Mouse (Mus musculus) liver, embryonic 12.5 days (tissue): ENCODE measurements around the gene Ndufb4. TPM values are rescaled to one million over a fixed set of nuclear protein-coding genes. Genes with fewer than 3 reads are reported as not detected.

ENCODE experiments used
- ATAC-seq: fragments of 200-750 bp; cut with Nextera tagmentation; 2 replicates; pipeline ENCODE4 v1.8.0; 2017; ENCODE audit warnings: moderate number of reproducible peaks, mild to moderate bottlenecking, moderate library complexity
- H3K27ac ChIP-seq: fragments of 300-500 bp; sonication (generic); 2 replicates; pipeline ENCODE4 v1.5.1; 2016; ENCODE audit warnings: mild to moderate bottlenecking
- H3K27me3 ChIP-seq: fragments of 300-500 bp; sonication (generic); replicated peaks from 2 replicates; pipeline ENCODE4 v1.6.1; 2016; ENCODE audit warnings: mild to moderate bottlenecking, moderate library complexity
- H3K36me3 ChIP-seq: fragments of 300-500 bp; sonication (generic); 2 replicates; pipeline ENCODE4 v1.6.1; 2016; ENCODE audit warnings: mild to moderate bottlenecking, moderate library complexity
- H3K4me1 ChIP-seq: fragments of 300-500 bp; sonication (generic); 2 replicates; pipeline ENCODE4 v1.6.1; 2016
- H3K4me2 ChIP-seq: fragments of 300-500 bp; sonication (generic); 2 replicates; pipeline ENCODE4 v1.6.1; 2016; ENCODE audit warnings: mild to moderate bottlenecking, moderate library complexity
- H3K4me3 ChIP-seq: fragments of 300-500 bp; sonication (generic); 2 replicates; pipeline ENCODE4 v1.5.1; 2016; ENCODE audit warnings: mild to moderate bottlenecking, moderate library complexity
- H3K9ac ChIP-seq: fragments of 300-500 bp; sonication (generic); 2 replicates; pipeline ENCODE4 v1.6.1; 2016; ENCODE audit warnings: mild to moderate bottlenecking, moderate library complexity
- H3K9me3 ChIP-seq: fragments of 300-500 bp; sonication (generic); replicated peaks from 2 replicates; pipeline ENCODE4 v1.6.1; 2016; ENCODE audit warnings: mild to moderate bottlenecking, moderate library complexity
- WGBS: fragments of 180-500 bp; shearing (Covaris S2); methylation state at CpG from one replicate; pipeline ENCODE4 v1.1.7; 2016; ENCODE audit not compliant: insufficient replicate concordance; 5-methylcytosine and 5-hydroxymethylcytosine counted together
- polyA plus RNA-seq: library from polyadenylated mRNA; unstranded; fragments of >200 nt; fragmentation: Nextera tagmentation; extraction: Ambion mirVana; gene quantifications from 2 replicates; pipeline ENCODE4 v1.2.1, GENCODE M21; 2016

Ndufb4 gene
- polyA plus RNA-seq, 1 experiment from 2014 or later, result 56.6 TPM

- Histone ChIP-seq H3K36me3 (no peaks in the 10 kb centered on the region), H3K9ac (peak overlapping the region; percentile 43; the same call in 1 of the 2 replicates), H3K27me3 (peaks cover 4% of the 10 kb centered on the region; the same call in 1 of the 2 replicates), H3K4me3 (peak overlapping the region; percentile 27), H3K4me1 (peaks cover 58% of the 10 kb centered on the region), H3K27ac (peak overlapping the region; percentile 29; the same call in 1 of the 2 replicates), H3K4me2 (peak overlapping the region; percentile 59), H3K9me3 (no peaks in the 10 kb centered on the region)
- 27% methylated on average over 12 of the region's 12 CpGs for WGBS
- peak; percentile 29 for ATAC-seq
Measured at GRCm38 (mm10) chr16:37686834-37687233, 32.6 kb upstream of the Ndufb4 start.

GRCm38 (mm10) chr16:37685946-37686600, 31.8 kb upstream of the Ndufb4 start:
- no peak overlapping the region for H3K27ac ChIP-seq
- 68% methylated on average over 6 of the region's 6 CpGs for WGBS
- no peaks in the 10 kb centered on the region for H3K36me3 ChIP-seq
- H3K4me2 ChIP-seq, result no peak overlapping the region
- H3K9ac ChIP-seq, result 0 out of 2 replicates have a peak overlapping the region, but pooled peaks have one; percentile 5
- H3K4me1 ChIP-seq, result peaks cover 59% of the 10 kb centered on the region
- H3K27me3 ChIP-seq, result peaks cover 4% of the 10 kb centered on the region; the same call in 1 of the 2 replicates
- no peak overlapping the region for H3K4me3 ChIP-seq
- ATAC-seq, result no peak
- no peaks in the 10 kb centered on the region for H3K9me3 ChIP-seq

- ATAC-seq, result 0 out of 2 replicates have a peak, but pooled peaks have one; percentile 22
- peak overlapping the region; percentile 83 for H3K4me2 ChIP-seq
- peak overlapping the region; percentile 51 for H3K4me3 ChIP-seq
- 3% methylated on average over 25 of the region's 25 CpGs for WGBS
- H3K9ac ChIP-seq, result peak overlapping the region; percentile 63
- H3K27me3 ChIP-seq, result peaks cover 4% of the 10 kb centered on the region; the same call in 1 of the 2 replicates
- H3K9me3 ChIP-seq, result no peaks in the 10 kb centered on the region
- H3K27ac ChIP-seq, result peak overlapping the region; percentile 40; the same call in 1 of the 2 replicates
- H3K36me3 ChIP-seq, result no peaks in the 10 kb centered on the region
- peaks cover 59% of the 10 kb centered on the region for H3K4me1 ChIP-seq
Measured at GRCm38 (mm10) chr16:37684634-37685441, 30.6 kb upstream of the Ndufb4 start.

- Histone ChIP-seq H3K9ac (peak overlapping the region; percentile 63), H3K4me2 (peak overlapping the region; percentile 83), H3K4me1 (peaks cover 55% of the 10 kb centered on the region), H3K27me3 (peaks cover 4% of the 10 kb centered on the region; the same call in 1 of the 2 replicates), H3K9me3 (no peaks in the 10 kb centered on the region), H3K4me3 (peak overlapping the region; percentile 51), H3K27ac (peak overlapping the region; percentile 40; the same call in 1 of the 2 replicates), H3K36me3 (no peaks in the 10 kb centered on the region)
- ATAC-seq, result no peak
- 12% methylated on average over 8 of the region's 8 CpGs for WGBS
Measured at GRCm38 (mm10) chr16:37684259-37684633, 30.0 kb upstream of the Ndufb4 start.

DNA sequence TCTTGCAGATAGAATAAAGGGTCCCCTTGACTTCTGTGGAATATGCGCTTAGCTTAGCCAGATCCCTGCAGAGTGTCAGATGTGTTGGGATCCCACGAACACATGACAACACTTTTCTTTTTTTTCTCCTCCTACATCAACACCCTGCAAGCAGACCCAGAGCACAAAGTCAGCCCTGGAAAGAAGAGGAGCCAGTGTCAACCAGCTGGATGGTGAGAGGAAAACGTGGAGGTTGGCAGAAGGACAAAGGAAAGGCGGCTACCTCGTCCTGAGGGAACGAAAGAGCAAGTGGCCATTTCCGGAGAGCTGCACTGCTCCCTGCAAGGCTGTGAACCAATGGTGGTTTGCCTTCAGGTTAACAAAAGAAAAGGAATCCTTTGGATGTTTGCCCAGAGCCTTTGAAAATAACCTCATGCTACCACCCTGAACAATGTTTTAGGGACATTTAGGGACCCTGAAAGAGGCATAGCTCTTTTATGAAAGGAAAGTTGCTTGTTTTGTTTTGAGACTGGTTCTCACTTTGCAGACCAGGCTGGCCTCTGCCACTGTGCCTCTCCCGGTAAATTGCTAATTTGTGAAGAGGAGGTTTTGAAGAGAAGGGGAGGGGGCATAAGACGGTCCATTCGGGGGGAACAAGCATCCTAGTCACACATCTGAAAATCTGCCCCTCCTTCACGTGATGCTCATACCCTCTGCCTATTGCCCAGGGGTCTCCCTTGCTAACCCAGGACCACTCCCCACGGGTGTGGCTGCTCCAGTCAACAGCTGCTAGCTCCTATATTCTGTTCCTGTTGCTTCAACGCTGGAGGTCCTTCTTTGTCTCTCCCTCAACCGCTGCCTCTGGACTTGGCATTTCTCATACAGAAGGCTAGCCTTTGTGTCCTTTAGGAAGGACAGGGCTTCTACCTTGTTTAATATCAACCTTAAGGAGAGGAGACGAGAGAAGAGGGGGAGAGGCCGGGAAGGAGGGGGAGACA, 29.2 kb upstream of the Ndufb4 start:
- Histone ChIP-seq H3K9me3 (no peaks in the 10 kb centered on the region), H3K4me3 (no peak overlapping the region), H3K4me2 (peak overlapping the region; percentile 83), H3K27ac (no peak overlapping the region), H3K9ac (no peak overlapping the region), H3K4me1 (peaks cover 54% of the 10 kb centered on the region), H3K36me3 (no peaks in the 10 kb centered on the region), H3K27me3 (peaks cover 4% of the 10 kb centered on the region; the same call in 1 of the 2 replicates)
- WGBS, result 25% methylated on average over 16 of the region's 16 CpGs
- ATAC-seq, result no peak

GRCm38 (mm10) chr16:37682309-37682975, 28.2 kb upstream of the Ndufb4 start:
- WGBS, result 36% methylated on average over 7 of the region's 7 CpGs
- Histone ChIP-seq H3K9ac (no peak overlapping the region), H3K36me3 (no peaks in the 10 kb centered on the region), H3K27ac (no peak overlapping the region), H3K4me2 (no peak overlapping the region; the same call in 1 of the 2 replicates), H3K27me3 (peaks cover 4% of the 10 kb centered on the region; the same call in 1 of the 2 replicates), H3K4me1 (peaks cover 46% of the 10 kb centered on the region), H3K4me3 (no peak overlapping the region), H3K9me3 (no peaks in the 10 kb centered on the region)
- ATAC-seq, result 0 out of 2 replicates have a peak, but pooled peaks have one; percentile 36

- peaks cover 4% of the 10 kb centered on the region; the same call in 1 of the 2 replicates for H3K27me3 ChIP-seq
- no peak overlapping the region for H3K9ac ChIP-seq
- H3K36me3 ChIP-seq, result no peaks in the 10 kb centered on the region
- peaks cover 30% of the 10 kb centered on the region for H3K4me1 ChIP-seq
- H3K4me2 ChIP-seq, result no peak overlapping the region
- no peak overlapping the region for H3K4me3 ChIP-seq
- H3K9me3 ChIP-seq, result no peaks in the 10 kb centered on the region
- H3K27ac ChIP-seq, result no peak overlapping the region
- whole genome bisulfite sequencing, result 75% methylated on average over 8 of the region's 8 CpGs
- ATAC-seq, result no peak
Measured at GRCm38 (mm10) chr16:37680831-37681230, 26.6 kb upstream of the Ndufb4 start.

DNA sequence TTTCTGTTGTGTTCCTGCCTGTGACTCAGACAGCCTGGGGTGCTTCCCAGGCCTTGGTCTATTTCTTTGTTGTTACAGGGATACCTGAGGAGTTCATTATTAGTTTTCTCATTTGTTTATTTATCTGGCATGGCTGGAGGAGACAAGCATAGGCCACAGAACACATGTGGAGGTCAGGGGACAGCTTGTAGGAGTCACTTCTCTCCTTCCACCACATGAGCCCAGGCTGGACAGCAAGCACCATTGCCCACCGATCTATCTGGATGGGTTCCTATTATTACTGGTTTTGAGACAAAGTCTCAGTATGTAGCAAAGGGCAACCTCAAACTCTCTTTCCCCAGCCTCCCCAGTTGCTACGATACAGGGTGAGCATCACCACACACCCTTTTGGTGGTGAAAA, 26.0 kb upstream of the Ndufb4 start:
- no peak overlapping the region for H3K27ac ChIP-seq
- no peaks in the 10 kb centered on the region for H3K9me3 ChIP-seq
- H3K27me3 ChIP-seq, result peaks cover 4% of the 10 kb centered on the region; the same call in 1 of the 2 replicates
- peaks cover 24% of the 10 kb centered on the region for H3K4me1 ChIP-seq
- no peak overlapping the region for H3K4me2 ChIP-seq
- no peaks in the 10 kb centered on the region for H3K36me3 ChIP-seq
- WGBS, result 82% methylated on average over 2 of the region's 2 CpGs
- no peak overlapping the region for H3K9ac ChIP-seq
- ATAC-seq, result no peak
- no peak overlapping the region for H3K4me3 ChIP-seq

- H3K27ac ChIP-seq, result no peak overlapping the region
- H3K4me3 ChIP-seq, result no peak overlapping the region
- peaks cover 8% of the 10 kb centered on the region for H3K4me1 ChIP-seq
- H3K27me3 ChIP-seq, result no peaks in the 10 kb centered on the region
- H3K4me2 ChIP-seq, result no peak overlapping the region
- 71% methylated on average over 8 of the region's 8 CpGs for WGBS
- H3K9me3 ChIP-seq, result no peaks in the 10 kb centered on the region
- H3K9ac ChIP-seq, result no peak overlapping the region
- H3K36me3 ChIP-seq, result no peaks in the 10 kb centered on the region
- no peak for ATAC-seq
Measured at GRCm38 (mm10) chr16:37677586-37677985, 23.3 kb upstream of the Ndufb4 start.

- H3K9me3 ChIP-seq, result no peaks in the 10 kb centered on the region
- 75% methylated on average over 4 of the region's 4 CpGs for WGBS
- H3K27ac ChIP-seq, result no peak overlapping the region
- no peaks in the 10 kb centered on the region for H3K4me1 ChIP-seq
- H3K4me2 ChIP-seq, result no peak overlapping the region
- H3K27me3 ChIP-seq, result no peaks in the 10 kb centered on the region
- no peak overlapping the region for H3K9ac ChIP-seq
- no peak overlapping the region for H3K4me3 ChIP-seq
- no peak for ATAC-seq
- no peaks in the 10 kb centered on the region for H3K36me3 ChIP-seq
Measured at GRCm38 (mm10) chr16:37676677-37677072, 22.4 kb upstream of the Ndufb4 start.
